Mouse (Mus musculus): Measurements from ENCODE around the gene Cyp1a1.

- no peak for TF ChIP-seq GATA1 (IDR thresholded peaks at IDR 0.05; ENCODE audit: low read length)
- TF ChIP-seq TAL1 (IDR thresholded peaks at IDR 0.05; ENCODE audit: low read length), result no peak
Measured at GRCm38 (mm10) chr9:57643169-57643855, 44.4 kb upstream of the Cyp1a1 start.
